Comparison of ENCODE assay signal across 8 mouse cellular contexts in genomic region chr15:4026231-4026773, GRCm38 (mm10). TPM values are rescaled to one million over a fixed set of nuclear protein-coding genes. Genes with fewer than 3 reads are reported as not detected.
DNase-seq lines count a peak whose midpoint lies in the region; ATAC-seq lines count a peak whose summit lies in the region.

TSS of gene Oxct1 (plus strand) at chr15:4026383.

- peak within 1 kb of the TSS; percentile 57 for H3K4me2 ChIP-seq in embryonic facial prominence, embryonic 12.5 days (replicated peaks)
- peak within 1 kb of the TSS; percentile 66 for H3K4me2 ChIP-seq in limb, embryonic 11.5 days (ENCODE audit: low read depth, severe bottlenecking)
- peak within 1 kb of the TSS; percentile 66 for H3K4me2 ChIP-seq in midbrain, embryonic 14.5 days (ENCODE audit: low read length)

- H3K36me3 ChIP-seq in embryonic facial prominence, embryonic 12.5 days = no peaks in the 10 kb centered on the region
- no peaks in the 10 kb centered on the region for H3K36me3 ChIP-seq in limb, embryonic 11.5 days (ENCODE audit: control insufficient read depth, insufficient read depth, low read length)
- H3K36me3 ChIP-seq in midbrain, embryonic 14.5 days (ENCODE audit: control insufficient read depth, insufficient read depth, low read length) = no peaks in the 10 kb centered on the region

- peak within 1 kb of the TSS; percentile 96 for H3K27ac ChIP-seq in embryonic facial prominence, embryonic 12.5 days
- H3K27ac ChIP-seq in limb, embryonic 11.5 days (replicated peaks; ENCODE audit: low read depth, low read length) = peak within 1 kb of the TSS; percentile 90
- H3K27ac ChIP-seq in midbrain, embryonic 14.5 days (replicated peaks; ENCODE audit: low read depth, low read length) = peak within 1 kb of the TSS; percentile 96

- WGBS in embryonic facial prominence, embryonic 12.5 days = under 1% methylated on average over 45 of the region's 45 CpGs
- 0% methylated on average over 45 of the region's 45 CpGs for WGBS in limb, embryonic 11.5 days
- under 1% methylated on average over 45 of the region's 45 CpGs for WGBS in midbrain, embryonic 14.5 days

- peak; percentile 97 for ATAC-seq in embryonic facial prominence, embryonic 12.5 days (ENCODE audit: insufficient number of reproducible peaks, insufficient read depth, low FRiP score, low TSS enrichment)
- peak; percentile 91 for ATAC-seq in limb, embryonic 11.5 days (ENCODE audit: insufficient number of reproducible peaks, low FRiP score, low TSS enrichment, low read depth)
- ATAC-seq in midbrain, embryonic 14.5 days (ENCODE audit: low FRiP score, low TSS enrichment) = peak; percentile 94

- H3K4me1 ChIP-seq in embryonic facial prominence, embryonic 12.5 days = peaks cover 9% of the 10 kb centered on the region; the same call in 1 of the 2 replicates
- 0 out of 2 replicates have a peak, but pooled peaks cover 3% of the 10 kb centered on the region for H3K4me1 ChIP-seq in limb, embryonic 11.5 days (ENCODE audit: control insufficient read depth, insufficient read depth, low read length)
- peaks cover 13% of the 10 kb centered on the region for H3K4me1 ChIP-seq in midbrain, embryonic 14.5 days (ENCODE audit: control insufficient read depth, insufficient read depth, low read length)

- no peaks in the 10 kb centered on the region for H3K27me3 ChIP-seq in embryonic facial prominence, embryonic 12.5 days
- no peaks in the 10 kb centered on the region for H3K27me3 ChIP-seq in limb, embryonic 11.5 days (ENCODE audit: control insufficient read depth, insufficient read depth, low read length)
- H3K27me3 ChIP-seq in midbrain, embryonic 14.5 days (ENCODE audit: control insufficient read depth, insufficient read depth, low read length) = no peaks in the 10 kb centered on the region

- DNase-seq in 3134 (ENCODE audit: extremely low read depth, insufficient read length, low spot score) = peak; percentile 98
- DNase-seq in adrenal gland, postnatal 25 days = peak; percentile 84
- peak; percentile 99 for DNase-seq in heart, adult 11 months
- DNase-seq in kidney, adult 18-20 months = peak; percentile 91
- peak; percentile 89 for DNase-seq in limb, embryonic 11.5 days (ENCODE audit: low spot score)
- peak; percentile 95 for DNase-seq in midbrain, embryonic 14.5 days
- peak; percentile 59 to 82 for DNase-seq in spleen, postnatal 10 days (ENCODE audit: low spot score in 2 of 2)

- H3K4me3 ChIP-seq in embryonic facial prominence, embryonic 12.5 days = peak within 1 kb of the TSS; percentile 76
- H3K4me3 ChIP-seq in limb, embryonic 11.5 days (ENCODE audit: low read depth, low read length) = peak within 1 kb of the TSS; percentile 74
- H3K4me3 ChIP-seq in midbrain, embryonic 14.5 days (replicated peaks; ENCODE audit: low read depth, low read length) = peak within 1 kb of the TSS; percentile 70

- no peaks in the 10 kb centered on the region for H3K9me3 ChIP-seq in embryonic facial prominence, embryonic 12.5 days
- no peaks in the 10 kb centered on the region for H3K9me3 ChIP-seq in limb, embryonic 11.5 days (ENCODE audit: control insufficient read depth, low read length)
- H3K9me3 ChIP-seq in midbrain, embryonic 14.5 days (ENCODE audit: control insufficient read depth, low read length) = no peaks in the 10 kb centered on the region

- H3K9ac ChIP-seq in embryonic facial prominence, embryonic 12.5 days = peak within 1 kb of the TSS; percentile 77
- H3K9ac ChIP-seq in limb, embryonic 11.5 days (ENCODE audit: low read length) = peak within 1 kb of the TSS; percentile 78
- peak within 1 kb of the TSS; percentile 80 for H3K9ac ChIP-seq in midbrain, embryonic 14.5 days (replicated peaks; ENCODE audit: low read length)

RNA-seq across cellular contexts. Expression of gene Oxct1, which starts in this region (rescaled TPM):
- total RNA-seq in adrenal gland, postnatal 25 days (2021) = 145 and 173 TPM in 2 replicates
- polyA plus RNA-seq in embryonic facial prominence, embryonic 12.5 days (2016; fragmentation: Nextera tagmentation; extraction: Ambion mirVana) = 198 and 215 TPM in 2 replicates
- 145 and 156 TPM in 2 replicates for polyA plus RNA-seq in limb, embryonic 11.5 days (2014; fragmentation: Nextera tagmentation; extraction: Ambion mirVana)
- 257 and 293 TPM in 2 replicates for polyA plus RNA-seq in midbrain, embryonic 14.5 days (2014; fragmentation: Nextera tagmentation; extraction: Ambion mirVana)

Comparison
In these comparisons a context has a peak if more than half of its experiments do, and no peak if none do; other contexts are left out.
1. Peak in every context shown above with its lines: DNase-seq, ATAC-seq, H3K4me3 ChIP-seq and H3K27ac ChIP-seq.